Mouse (Mus musculus): ENCODE measurements at regions not wholly inside any gene's neighbourhood (a gene's known extent, or its start where the extent isn't known, plus 50 kb on each side); places are given as distances from the start of the nearest gene placed in this dataset.
"Not testable (repeated sequence)": the region's sequence is repeated elsewhere in the genome, so short reads cannot be mapped to it uniquely, and the experiment has no call there.

GRCm38 (mm10) chr14:19327321-19327720, 91.4 kb downstream of the Gm21738 start:
- no peak for DNase-seq (ENCODE audit: inconsistent ontology term)

- no peak for DNase-seq (ENCODE audit: inconsistent ontology term)
Measured at GRCm38 (mm10) chr14:19311614-19312013, 107.1 kb downstream of the Gm21738 start.

GRCm38 (mm10) chr14:19302859-19303258, 115.9 kb downstream of the Gm21738 start:
- not testable (repeated sequence) for DNase-seq (ENCODE audit: inconsistent ontology term)

GRCm38 (mm10) chr14:19279096-19279495, 139.6 kb downstream of the Gm21738 start:
- no peak for DNase-seq (ENCODE audit: inconsistent ontology term)

- peak; percentile 96 for DNase-seq (ENCODE audit: inconsistent ontology term)
Measured at GRCm38 (mm10) chr14:19277777-19278385, 140.8 kb downstream of the Gm21738 start.

Measured in Muller cell, postnatal 12 days (primary cell).